Mouse (Mus musculus) heart, postnatal 0 days (tissue): Measurements from ENCODE around the gene Vwa8. TPM values are rescaled to one million over a fixed set of nuclear protein-coding genes. Genes with fewer than 3 reads are reported as not detected.

Experiments used
- ATAC-seq: fragments of 200-750 bp; cut with Nextera tagmentation; 2 replicates; pipeline ENCODE4 v1.8.0; 2017; ENCODE audit warnings: low read depth, moderate number of reproducible peaks, moderate library complexity; ENCODE audit not compliant: insufficient read depth
- DNase-seq: peaks from one replicate; pipeline ENCODE4 v3.0.0-alpha.2; 2016; ENCODE audit warnings: low spot score
- H3K27ac ChIP-seq: fragments of 300-500 bp; sonication (generic); 2 replicates; pipeline ENCODE4 v1.5.1; 2014; ENCODE audit warnings: low read depth, mild to moderate bottlenecking
- H3K27me3 ChIP-seq: fragments of 300-500 bp; sonication (generic); 2 replicates; pipeline ENCODE4 v1.6.1; 2014; ENCODE audit warnings: low read length, mixed read lengths; ENCODE audit not compliant: control insufficient read depth, insufficient read depth
- H3K36me3 ChIP-seq: fragments of 300-500 bp; sonication (generic); replicated peaks from 2 replicates; pipeline ENCODE4 v1.6.1; 2014; ENCODE audit warnings: low read length, mixed read lengths; ENCODE audit not compliant: control insufficient read depth, insufficient read depth
- H3K4me1 ChIP-seq: fragments of 300-500 bp; sonication (generic); 2 replicates; pipeline ENCODE4 v1.6.1; 2014; ENCODE audit warnings: antibody characterized with exemption; ENCODE audit not compliant: control insufficient read depth, insufficient read depth
- H3K4me2 ChIP-seq: fragments of 300-500 bp; sonication (generic); 2 replicates; pipeline ENCODE4 v1.6.1; 2014; ENCODE audit warnings: low read depth, mild to moderate bottlenecking, low read length, moderate library complexity
- H3K4me3 ChIP-seq: fragments of 300-500 bp; sonication (generic); 2 replicates; pipeline ENCODE4 v1.5.1; 2014; ENCODE audit warnings: low read depth, low read length
- H3K9ac ChIP-seq: fragments of 300-500 bp; sonication (generic); replicated peaks from 2 replicates; pipeline ENCODE4 v1.6.1; 2014; ENCODE audit warnings: low read depth, low read length, mixed read lengths
- H3K9me3 ChIP-seq: fragments of 300-500 bp; sonication (generic); replicated peaks from 2 replicates; pipeline ENCODE4 v1.6.1; 2016; ENCODE audit warnings: low read length; ENCODE audit not compliant: control insufficient read depth
- CTCF ChIP-seq: IDR thresholded peaks from 2 replicates; pipeline ENCODE4 v1.5.1; 2016; ENCODE audit warnings: antibody characterized with exemption, control low read depth, low read depth
- EP300 ChIP-seq: IDR thresholded peaks from 2 replicates; pipeline ENCODE4 v1.6.1; 2016; ENCODE audit warnings: antibody characterized with exemption, low read depth
- WGBS: fragments of 180-500 bp; shearing (Covaris S2); extraction: QIAGEN DNeasy Blood & Tissue Kit; methylation state at CpG from one replicate; pipeline ENCODE4 v1.1.7; 2014; 5-methylcytosine and 5-hydroxymethylcytosine counted together
- polyA plus RNA-seq: library from polyadenylated mRNA; unstranded; fragments of >200 nt; fragmentation: Nextera tagmentation; extraction: Ambion mirVana; gene quantifications from 2 replicates; pipeline ENCODE4 v1.2.1, GENCODE M21; 2015
- total RNA-seq: library from RNA; depleted of rRNA; stranded (reverse); fragments of >200 nt; gene quantifications from 2 replicates; pipeline ENCODE4 v1.2.3, GENCODE M21; 2014; ENCODE audit warnings: low replicate concordance

The Vwa8 gene
- total and polyA plus RNA-seq, 2 experiments from 2014 or later, result 36.2 to 78.8 TPM

DNA sequence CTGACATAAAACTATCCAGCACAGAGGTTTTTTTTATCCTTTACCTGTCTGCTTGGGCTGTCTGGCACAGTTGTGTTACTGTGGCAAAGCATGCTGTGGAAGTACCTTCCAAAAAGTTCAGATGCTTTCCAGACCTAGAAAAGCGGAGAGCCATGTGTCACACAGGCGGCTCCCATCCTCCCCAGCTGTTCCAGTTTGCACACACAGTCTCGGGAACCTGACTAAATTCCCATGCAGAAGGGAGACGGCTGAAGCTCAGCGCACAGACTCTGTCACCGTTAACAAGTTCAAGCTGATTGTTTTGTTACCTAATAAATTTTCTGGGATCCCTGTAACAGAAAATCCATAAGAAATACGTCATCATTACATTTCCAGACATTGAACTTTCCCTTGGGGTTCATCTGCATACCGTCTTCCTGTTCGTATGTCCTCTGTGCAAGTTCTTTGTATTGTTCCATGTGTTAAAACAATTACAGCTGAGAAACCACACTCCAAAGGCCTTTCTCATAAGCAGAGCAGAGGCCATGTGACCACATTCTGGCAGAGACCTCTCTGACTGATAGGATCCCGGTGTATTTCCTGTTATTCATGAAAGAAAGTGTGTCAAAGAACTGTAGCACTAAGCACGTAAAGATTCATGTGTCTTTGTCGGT, 331.4 kb downstream of the Vwa8 start:
- Histone ChIP-seq H3K4me3 (no peak overlapping the region), H3K9me3 (no peaks in the 10 kb centered on the region; the same call in 1 of the 2 replicates), H3K4me2 (no peak overlapping the region), H3K9ac (no peak overlapping the region), H3K36me3 (peaks cover 8% of the 10 kb centered on the region), H3K27me3 (no peaks in the 10 kb centered on the region), H3K27ac (peak overlapping the region; percentile 63), H3K4me1 (peaks cover 19% of the 10 kb centered on the region)
- 53% methylated on average over 12 of the region's 12 CpGs for WGBS
- TF ChIP-seq EP300 (peak; percentile 92), CTCF (no peak)
- ATAC-seq (peak; percentile 75), DNase-seq (peak; percentile 68)

DNA sequence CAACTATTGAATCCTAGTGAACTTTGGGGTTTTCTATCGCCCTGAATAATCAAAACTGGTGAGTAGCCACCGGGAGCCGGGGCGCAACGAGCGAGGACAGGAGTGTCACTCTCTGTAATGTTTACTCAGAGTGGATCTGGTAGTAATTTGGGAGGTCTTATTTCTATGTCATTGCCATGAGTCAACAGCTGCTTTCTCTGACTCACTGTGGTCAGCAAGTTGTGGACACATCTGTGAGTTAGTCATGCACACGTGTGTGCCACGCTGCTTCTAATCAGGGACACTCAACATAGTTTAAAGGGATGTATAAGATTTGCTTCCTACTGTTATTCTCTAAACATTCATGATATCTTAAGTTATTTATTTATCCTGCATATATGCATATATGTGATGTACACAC, 332.9 kb downstream of the Vwa8 start:
- ATAC-seq, result no peak
- Histone ChIP-seq H3K9me3 (peaks cover 5% of the 10 kb centered on the region; the same call in 1 of the 2 replicates), H3K4me1 (peaks cover 19% of the 10 kb centered on the region), H3K4me3 (no peak overlapping the region), H3K36me3 (peaks cover 14% of the 10 kb centered on the region; the same call in 1 of the 2 replicates), H3K27me3 (no peaks in the 10 kb centered on the region), H3K9ac (no peak overlapping the region), H3K27ac (no peak overlapping the region), H3K4me2 (no peak overlapping the region)
- whole genome bisulfite sequencing, result 92% methylated on average over 8 of the region's 8 CpGs
- DNase-seq, result no peak
- TF ChIP-seq CTCF (no peak), EP300 (no peak)

DNA sequence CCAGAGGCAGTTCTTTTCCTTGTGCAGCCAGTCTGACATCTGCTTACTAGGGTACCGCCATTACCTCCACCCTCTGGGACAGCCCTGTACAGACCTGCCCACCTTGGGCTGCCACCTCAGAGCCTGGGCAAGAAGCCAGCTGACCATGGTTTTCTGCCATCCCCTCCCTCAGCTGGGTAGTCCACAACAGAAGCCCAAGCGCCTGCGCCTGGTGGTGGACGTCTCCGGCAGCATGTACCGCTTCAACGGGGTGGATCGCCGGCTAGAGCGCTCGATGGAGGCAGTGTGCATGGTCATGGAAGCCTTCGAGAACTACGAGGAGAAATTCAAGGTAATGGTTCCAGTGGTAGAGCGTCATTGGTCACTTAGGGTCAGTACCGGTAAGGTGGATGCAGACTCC, 333.9 kb downstream of the Vwa8 start:
- WGBS, result 92% methylated on average over 15 of the region's 15 CpGs
- Histone ChIP-seq H3K36me3 (peaks cover 14% of the 10 kb centered on the region; the same call in 1 of the 2 replicates), H3K9me3 (peaks cover 5% of the 10 kb centered on the region; the same call in 1 of the 2 replicates), H3K27me3 (no peaks in the 10 kb centered on the region), H3K9ac (no peak overlapping the region), H3K27ac (0 out of 2 replicates have a peak overlapping the region, but pooled peaks have one; percentile 3), H3K4me1 (peaks cover 17% of the 10 kb centered on the region), H3K4me2 (no peak overlapping the region), H3K4me3 (no peak overlapping the region)
- TF ChIP-seq EP300 (no peak), CTCF (no peak)
- DNase-seq (no peak), ATAC-seq (no peak)

DNA sequence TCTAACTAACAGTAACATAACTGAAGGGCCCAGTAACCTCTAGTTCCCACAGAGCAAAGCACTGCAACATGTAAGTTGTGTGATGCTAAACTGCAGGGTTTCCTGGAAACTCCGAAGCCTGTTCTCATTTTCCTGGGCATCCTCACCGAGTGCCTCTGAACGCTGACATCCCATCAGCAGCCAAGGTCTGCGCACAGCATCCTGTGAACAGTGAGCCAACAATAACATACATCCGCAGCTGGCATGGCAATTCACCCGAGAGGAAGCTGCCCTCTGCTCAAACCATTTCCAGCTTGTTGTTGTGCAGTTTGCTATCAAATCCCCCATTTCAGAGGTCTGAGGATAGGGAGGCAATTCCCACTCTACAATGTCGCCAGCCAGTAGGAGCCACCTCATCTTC, 334.4 kb downstream of the Vwa8 start:
- ATAC-seq, result no peak
- Histone ChIP-seq H3K36me3 (peaks cover 14% of the 10 kb centered on the region; the same call in 1 of the 2 replicates), H3K4me1 (peaks cover 13% of the 10 kb centered on the region), H3K27ac (0 out of 2 replicates have a peak overlapping the region, but pooled peaks have one; percentile 18), H3K9me3 (peaks cover 5% of the 10 kb centered on the region; the same call in 1 of the 2 replicates), H3K9ac (no peak overlapping the region), H3K4me2 (no peak overlapping the region), H3K4me3 (no peak overlapping the region), H3K27me3 (no peaks in the 10 kb centered on the region)
- 58% methylated on average over 7 of the region's 7 CpGs for WGBS
- TF ChIP-seq EP300 (no peak), CTCF (no peak)
- DNase-seq, result no peak

DNA sequence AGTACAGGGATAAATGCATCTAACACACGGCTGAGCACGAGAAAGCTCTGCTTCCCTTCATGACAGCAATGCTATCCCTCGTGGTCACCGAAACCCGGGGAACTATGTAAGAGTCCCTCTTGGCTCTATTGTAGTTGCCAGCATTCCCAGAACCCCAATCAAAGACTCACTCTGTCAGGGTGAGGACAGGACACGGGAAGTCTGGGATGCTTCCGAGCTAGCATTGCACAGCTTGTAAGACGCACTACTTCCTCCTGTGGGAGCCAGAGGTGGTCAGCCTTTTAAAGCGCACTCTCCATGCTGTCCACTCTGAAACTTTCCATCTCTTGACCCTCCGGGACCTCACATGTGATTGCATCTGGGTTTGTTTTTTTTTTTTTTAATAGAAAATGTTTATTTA, 335.2 kb downstream of the Vwa8 start:
- Histone ChIP-seq H3K27ac (0 out of 2 replicates have a peak overlapping the region, but pooled peaks have one; percentile 18), H3K4me2 (no peak overlapping the region), H3K4me1 (peaks cover 7% of the 10 kb centered on the region; the same call in 1 of the 2 replicates), H3K9me3 (peaks cover 5% of the 10 kb centered on the region; the same call in 1 of the 2 replicates), H3K27me3 (no peaks in the 10 kb centered on the region), H3K9ac (no peak overlapping the region), H3K4me3 (no peak overlapping the region), H3K36me3 (peaks cover 14% of the 10 kb centered on the region; the same call in 1 of the 2 replicates)
- ATAC-seq (0 out of 2 replicates have a peak, but pooled peaks have one; percentile 31), DNase-seq (peak; percentile 23)
- WGBS, result 63% methylated on average over 10 of the region's 10 CpGs
- no peak for TF ChIP-seq CTCF
- no peak for TF ChIP-seq EP300
